Mouse (Mus musculus) brain, embryonic 14.5 days (tissue): Measurements from ENCODE around the gene Dnah3.

Source experiments
- CTCF ChIP-seq: fragments of 200-500 bp; IDR thresholded peaks from 2 replicates; pipeline ENCODE4 v1.5.1; 2012; ENCODE audit warnings: inconsistent platforms, mild to moderate bottlenecking, moderate library complexity, borderline replicate concordance; ENCODE audit not compliant: insufficient read depth, insufficient read length; ENCODE audit errors: extremely low read depth
- POLR2A ChIP-seq: fragments of 200-500 bp; IDR thresholded peaks from 2 replicates; pipeline ENCODE4 v1.6.1; 2012; ENCODE audit warnings: mild to moderate bottlenecking, inconsistent platforms, borderline replicate concordance; ENCODE audit not compliant: poor library complexity, insufficient read depth, insufficient read length, severe bottlenecking; ENCODE audit errors: extremely low read depth

DNA sequence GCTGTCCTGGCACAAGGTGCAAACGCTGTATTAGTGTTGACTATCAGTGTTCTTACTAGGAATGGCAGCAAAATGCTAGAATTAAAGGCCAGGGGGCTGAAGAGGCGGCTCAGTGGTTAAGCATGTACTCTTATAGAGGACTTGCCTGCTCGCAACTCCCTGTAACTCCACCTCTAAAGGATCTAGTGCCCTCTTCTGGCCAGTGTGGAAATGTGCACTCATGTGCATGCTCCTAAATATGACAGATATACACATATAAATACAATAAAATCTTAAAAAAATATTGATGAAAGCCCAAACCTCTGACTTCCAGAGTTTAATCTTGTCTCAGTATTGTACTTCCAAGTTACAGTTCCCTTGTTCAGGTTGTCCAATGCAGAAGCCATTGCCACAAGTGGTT lies 51.1 kb downstream of the Dnah3 start:
- TF ChIP-seq POLR2A (no peak), CTCF (no peak)
